Mouse (Mus musculus) lung, postnatal 14 days (tissue): Measurements from ENCODE around the gene Acap2.

Source experiments
- DNase-seq: peaks from one replicate; pipeline ENCODE4 v3.0.0; 2021

Gene Acap2

GRCm38 (mm10) chr16:31043136-31043535, 157.9 kb downstream of the Acap2 start:
- no peak for DNase-seq
